Mouse (Mus musculus): ENCODE data around the gene Baz2b. TPM values are rescaled to one million over a fixed set of nuclear protein-coding genes. Genes with fewer than 3 reads are reported as not detected.
"Not testable (repeated sequence)": the region's sequence is repeated elsewhere in the genome, so short reads cannot be mapped to it uniquely, and the experiment has no call there.

Gene Baz2b
- total and polyA plus RNA-seq, 2 experiments from 2014 or later: 40.6 to 71.7 TPM

GRCm38 (mm10) chr2:60135796-60136195 lies 73.8 kb downstream of the Baz2b start:
- DNase-seq (no peak), ATAC-seq (no peak)
- H3K36me3 ChIP-seq (ENCODE audit: insufficient read depth): no peaks in the 10 kb centered on the region
- H3K9me3 ChIP-seq (ENCODE audit: low read length): no peaks in the 10 kb centered on the region
- 49% methylated on average over 2 of the region's 2 CpGs for WGBS
- no peak overlapping the region for H3K9ac ChIP-seq
- no peaks in the 10 kb centered on the region for H3K27me3 ChIP-seq (ENCODE audit: insufficient read depth, low read length)
- no peak overlapping the region for H3K27ac ChIP-seq (ENCODE audit: low read depth, low read length)
- no peak overlapping the region for H3K4me3 ChIP-seq (ENCODE audit: low read depth, low read length)
- H3K4me1 ChIP-seq (ENCODE audit: insufficient read depth): no peaks in the 10 kb centered on the region
- H3K4me2 ChIP-seq (ENCODE audit: low read depth): no peak overlapping the region
- no peak for TF ChIP-seq CTCF (IDR thresholded peaks at IDR 0.05; ENCODE audit: low read depth)

- H3K4me2 ChIP-seq (ENCODE audit: low read depth); H3K4me1 ChIP-seq (ENCODE audit: insufficient read depth); H3K36me3 ChIP-seq (ENCODE audit: insufficient read depth); DNase-seq; H3K9ac ChIP-seq; ATAC-seq; H3K27me3 ChIP-seq (ENCODE audit: insufficient read depth, low read length); H3K4me3 ChIP-seq (ENCODE audit: low read depth, low read length); H3K9me3 ChIP-seq (ENCODE audit: low read length); H3K27ac ChIP-seq (ENCODE audit: low read depth, low read length): not testable (repeated sequence)
- whole genome bisulfite sequencing: 93% methylated on average over 7 of the region's 7 CpGs
Measured at GRCm38 (mm10) chr2:60134958-60135357, 74.7 kb downstream of the Baz2b start.

- Histone ChIP-seq H3K9me3 (ENCODE audit: low read length) (no peaks in the 10 kb centered on the region), H3K27me3 (ENCODE audit: insufficient read depth, low read length) (no peaks in the 10 kb centered on the region), H3K4me2 (ENCODE audit: low read depth) (no peak overlapping the region), H3K9ac (no peak overlapping the region), H3K27ac (ENCODE audit: low read depth, low read length) (no peak overlapping the region), H3K36me3 (ENCODE audit: insufficient read depth) (no peaks in the 10 kb centered on the region), H3K4me3 (ENCODE audit: low read depth, low read length) (no peak overlapping the region), H3K4me1 (ENCODE audit: insufficient read depth) (no peaks in the 10 kb centered on the region)
- ATAC-seq: no peak
- WGBS: 74% methylated on average over 2 of the region's 2 CpGs
- no peak for DNase-seq
- TF ChIP-seq CTCF (IDR thresholded peaks at IDR 0.05; ENCODE audit: low read depth): no peak
Measured at GRCm38 (mm10) chr2:60133072-60133471, 76.6 kb downstream of the Baz2b start.

GRCm38 (mm10) chr2:60132269-60133042 lies 77.2 kb downstream of the Baz2b start:
- no peaks in the 10 kb centered on the region for H3K27me3 ChIP-seq (ENCODE audit: insufficient read depth, low read length)
- ATAC-seq: no peak
- H3K36me3 ChIP-seq (ENCODE audit: insufficient read depth): no peaks in the 10 kb centered on the region
- H3K9ac ChIP-seq: no peak overlapping the region
- H3K4me1 ChIP-seq (ENCODE audit: insufficient read depth): no peaks in the 10 kb centered on the region
- TF ChIP-seq CTCF (IDR thresholded peaks at IDR 0.05; ENCODE audit: low read depth): no peak
- no peaks in the 10 kb centered on the region for H3K9me3 ChIP-seq (ENCODE audit: low read length)
- no peak for DNase-seq
- H3K27ac ChIP-seq (ENCODE audit: low read depth, low read length): no peak overlapping the region
- 63% methylated on average over 10 of the region's 10 CpGs for WGBS
- no peak overlapping the region for H3K4me3 ChIP-seq (ENCODE audit: low read depth, low read length)
- H3K4me2 ChIP-seq (ENCODE audit: low read depth): no peak overlapping the region

- Histone ChIP-seq H3K9ac (no peak overlapping the region), H3K4me1 (ENCODE audit: insufficient read depth) (peaks cover 6% of the 10 kb centered on the region; the same call in 1 of the 2 replicates), H3K4me2 (ENCODE audit: low read depth) (no peak overlapping the region), H3K27me3 (ENCODE audit: insufficient read depth, low read length) (no peaks in the 10 kb centered on the region), H3K9me3 (ENCODE audit: low read length) (no peaks in the 10 kb centered on the region), H3K36me3 (ENCODE audit: insufficient read depth) (no peaks in the 10 kb centered on the region), H3K4me3 (ENCODE audit: low read depth, low read length) (no peak overlapping the region), H3K27ac (ENCODE audit: low read depth, low read length) (no peak overlapping the region)
- DNase-seq (no peak), ATAC-seq (no peak)
- WGBS: 94% methylated on average over 7 of the region's 7 CpGs
- TF ChIP-seq CTCF (IDR thresholded peaks at IDR 0.05; ENCODE audit: low read depth): no peak
Measured at GRCm38 (mm10) chr2:60128631-60129030, 81.0 kb downstream of the Baz2b start.

- TF ChIP-seq CTCF (IDR thresholded peaks at IDR 0.05; ENCODE audit: low read depth): no peak
- Histone ChIP-seq H3K9me3 (ENCODE audit: low read length) (no peaks in the 10 kb centered on the region), H3K4me1 (ENCODE audit: insufficient read depth) (peaks cover 6% of the 10 kb centered on the region; the same call in 1 of the 2 replicates), H3K27me3 (ENCODE audit: insufficient read depth, low read length) (no peaks in the 10 kb centered on the region), H3K9ac (no peak overlapping the region), H3K36me3 (ENCODE audit: insufficient read depth) (no peaks in the 10 kb centered on the region), H3K4me3 (ENCODE audit: low read depth, low read length) (0 out of 2 replicates have a peak overlapping the region, but pooled peaks have one; percentile 9), H3K27ac (ENCODE audit: low read depth, low read length) (no peak overlapping the region), H3K4me2 (ENCODE audit: low read depth) (peak overlapping the region; percentile 40)
- DNase-seq (peak; percentile 43), ATAC-seq (no peak)
- 11% methylated on average over 7 of the region's 7 CpGs for WGBS
Measured at GRCm38 (mm10) chr2:60126831-60127230, 82.8 kb downstream of the Baz2b start.

- H3K4me3 ChIP-seq (ENCODE audit: low read depth, low read length): peak overlapping the region; percentile 75
- H3K9me3 ChIP-seq (ENCODE audit: low read length): no peaks in the 10 kb centered on the region
- WGBS: 7% methylated on average over 8 of the region's 8 CpGs
- no peaks in the 10 kb centered on the region for H3K36me3 ChIP-seq (ENCODE audit: insufficient read depth)
- no peak overlapping the region for H3K27ac ChIP-seq (ENCODE audit: low read depth, low read length)
- peaks cover 9% of the 10 kb centered on the region; the same call in 1 of the 2 replicates for H3K4me1 ChIP-seq (ENCODE audit: insufficient read depth)
- no peak for ATAC-seq
- no peak for TF ChIP-seq CTCF (IDR thresholded peaks at IDR 0.05; ENCODE audit: low read depth)
- no peaks in the 10 kb centered on the region for H3K27me3 ChIP-seq (ENCODE audit: insufficient read depth, low read length)
- 0 out of 2 replicates have a peak overlapping the region, but pooled peaks have one; percentile 96 for H3K9ac ChIP-seq
- no peak for DNase-seq
- H3K4me2 ChIP-seq (ENCODE audit: low read depth): peak overlapping the region; percentile 57
Measured at GRCm38 (mm10) chr2:60126292-60126691, 83.3 kb downstream of the Baz2b start.
